In the genomic region with DNA sequence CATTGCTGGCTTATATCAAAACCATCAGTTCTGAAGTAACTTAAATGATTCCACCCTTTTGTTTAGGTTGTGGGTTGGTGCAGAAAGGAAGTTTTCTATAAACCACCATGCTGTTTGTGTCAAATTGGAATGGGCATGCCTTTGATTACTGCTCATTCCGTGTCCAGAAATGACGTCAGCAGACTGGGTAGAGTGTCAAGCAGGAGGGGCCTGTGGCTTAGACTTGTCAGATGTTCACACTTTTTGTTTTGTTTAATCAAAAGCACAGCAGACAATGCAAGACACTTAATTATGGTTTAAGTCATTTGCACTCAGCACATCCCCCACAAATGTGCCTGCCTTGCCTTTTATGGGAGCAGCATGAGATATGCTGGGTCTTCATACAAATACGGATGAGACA, we compare ENCODE assay signal across 16 mouse cellular contexts.
"Had no signal": no experiment of that assay in that cellular context is flagged by ENCODE, and none has a peak within 500 bp of the region (broad histone marks: within the 10 kb centered on the region; RNA-seq: fewer than 3 reads in every experiment).

No protein-coding gene starts in this region.

- H3K27ac ChIP-seq: lung, embryonic 15.5 days; macrophage; midbrain, embryonic 13.5 days; midbrain, embryonic 15.5 days; neural tube, embryonic 12.5 days had no signal

- ATAC-seq: lung, postnatal 0 days; midbrain, embryonic 13.5 days; midbrain, embryonic 15.5 days had no signal

- H3K9ac ChIP-seq: liver, postnatal 0 days; lung, embryonic 15.5 days; midbrain, embryonic 13.5 days; midbrain, embryonic 15.5 days; neural tube, embryonic 12.5 days had no signal

- H3K27me3 ChIP-seq: lung, embryonic 15.5 days; megakaryocyte, embryonic 14.5 days; midbrain, embryonic 13.5 days; midbrain, embryonic 15.5 days; neural tube, embryonic 12.5 days had no signal

- H3K36me3 ChIP-seq: lung, embryonic 15.5 days; midbrain, embryonic 13.5 days; midbrain, embryonic 15.5 days; neural tube, embryonic 12.5 days had no signal

- H3K4me1 ChIP-seq: megakaryocyte, embryonic 14.5 days; midbrain, embryonic 13.5 days; midbrain, embryonic 15.5 days; neural tube, embryonic 12.5 days had no signal

- H3K4me3 ChIP-seq: lung, embryonic 15.5 days; megakaryocyte, embryonic 14.5 days; midbrain, embryonic 13.5 days; midbrain, embryonic 15.5 days; neural tube, embryonic 12.5 days had no signal

- H3K4me2 ChIP-seq: lung, embryonic 15.5 days; midbrain, embryonic 11.5 days; midbrain, embryonic 13.5 days; midbrain, embryonic 15.5 days; neural tube, embryonic 12.5 days had no signal

- DNase-seq: liver, postnatal 0 days; lung, postnatal 14 days; lung, postnatal 36 days; right cerebral cortex, postnatal 14 days; spleen, adult 18-20 months; thymus, adult 18-20 months; thymus, postnatal 14 days; thymus, postnatal 36 days had no signal

- H3K9me3 ChIP-seq: lung, embryonic 15.5 days; midbrain, embryonic 13.5 days; midbrain, embryonic 15.5 days; neural tube, embryonic 12.5 days had no signal
